Mouse (Mus musculus) midbrain, embryonic 14.5 days (tissue): ENCODE measurements at regions not wholly inside any gene's neighbourhood (a gene's known extent, or its start where the extent isn't known, plus 50 kb on each side); places are given as distances from the start of the nearest gene placed in this dataset.
"Not testable (repeated sequence)": the region's sequence is repeated elsewhere in the genome, so short reads cannot be mapped to it uniquely, and the experiment has no call there.

Experiments used
- ATAC-seq: fragments of 200-750 bp; cut with Nextera tagmentation; 2 replicates; pipeline ENCODE4 v1.8.0; 2017; ENCODE audit warnings: moderate number of reproducible peaks, moderate library complexity; ENCODE audit not compliant: low FRiP score, low TSS enrichment
- DNase-seq: peaks from one replicate; pipeline ENCODE4 v3.0.0-alpha.2; 2015
- H3K27ac ChIP-seq: fragments of 300-500 bp; sonication (generic); replicated peaks from 2 replicates; pipeline ENCODE4 v1.5.1; 2014; ENCODE audit warnings: mild to moderate bottlenecking, low read depth, low read length, moderate library complexity
- H3K27me3 ChIP-seq: fragments of 300-500 bp; sonication (generic); 2 replicates; pipeline ENCODE4 v1.6.1; 2014; ENCODE audit warnings: low read length, control low read depth, mixed read lengths; ENCODE audit not compliant: control insufficient read depth, insufficient read depth
- H3K36me3 ChIP-seq: fragments of 300-500 bp; sonication (generic); 2 replicates; pipeline ENCODE4 v1.6.1; 2014; ENCODE audit warnings: low read length, control low read depth; ENCODE audit not compliant: control insufficient read depth, insufficient read depth
- H3K4me1 ChIP-seq: fragments of 300-500 bp; sonication (generic); 2 replicates; pipeline ENCODE4 v1.6.1; 2014; ENCODE audit warnings: mild to moderate bottlenecking, antibody characterized with exemption, low read length, control low read depth; ENCODE audit not compliant: control insufficient read depth, insufficient read depth
- H3K4me2 ChIP-seq: fragments of 300-500 bp; sonication (generic); 2 replicates; pipeline ENCODE4 v1.6.1; 2014; ENCODE audit warnings: mild to moderate bottlenecking, low read length, moderate library complexity
- H3K4me3 ChIP-seq: fragments of 300-500 bp; sonication (generic); replicated peaks from 2 replicates; pipeline ENCODE4 v1.5.1; 2014; ENCODE audit warnings: low read depth, low read length
- H3K9ac ChIP-seq: fragments of 300-500 bp; sonication (generic); replicated peaks from 2 replicates; pipeline ENCODE4 v1.6.1; 2014; ENCODE audit warnings: mild to moderate bottlenecking, low read length, moderate library complexity
- H3K9me3 ChIP-seq: fragments of 300-500 bp; sonication (generic); 2 replicates; pipeline ENCODE4 v1.6.1; 2016; ENCODE audit warnings: low read length, control low read depth, mixed read lengths; ENCODE audit not compliant: control insufficient read depth
- WGBS: fragments of 180-500 bp; shearing (Covaris S2); extraction: QIAGEN DNeasy Blood & Tissue Kit; methylation state at CpG from one replicate; pipeline ENCODE4 v1.1.7; 2014; 5-methylcytosine and 5-hydroxymethylcytosine counted together

- not testable (repeated sequence) for H3K4me2 ChIP-seq, H3K27ac ChIP-seq, ATAC-seq, H3K36me3 ChIP-seq, DNase-seq, H3K4me3 ChIP-seq, H3K27me3 ChIP-seq, H3K4me1 ChIP-seq, H3K9me3 ChIP-seq, H3K9ac ChIP-seq
- WGBS = 97% methylated on average over 1 of the region's 1 CpGs
Measured at GRCm38 (mm10) chr12:119708715-119709114, 236.9 kb upstream of the Tmem196 start.

GRCm38 (mm10) chr12:119730789-119731188, 214.8 kb upstream of the Tmem196 start:
- no peaks in the 10 kb centered on the region for H3K4me1 ChIP-seq
- H3K9me3 ChIP-seq = no peaks in the 10 kb centered on the region
- DNase-seq = no peak
- no peaks in the 10 kb centered on the region for H3K36me3 ChIP-seq
- no peak overlapping the region for H3K4me2 ChIP-seq
- 6% methylated on average over 2 of the region's 2 CpGs for WGBS
- H3K9ac ChIP-seq = no peak overlapping the region
- no peak overlapping the region for H3K4me3 ChIP-seq
- no peak overlapping the region for H3K27ac ChIP-seq
- no peaks in the 10 kb centered on the region for H3K27me3 ChIP-seq
- no peak for ATAC-seq

GRCm38 (mm10) chr12:119762580-119762979, 183.0 kb upstream of the Tmem196 start:
- DNase-seq = no peak
- 41% methylated on average over 1 of the region's 1 CpGs for WGBS
- H3K27ac ChIP-seq = no peak overlapping the region
- H3K27me3 ChIP-seq = no peaks in the 10 kb centered on the region
- no peak overlapping the region for H3K4me3 ChIP-seq
- ATAC-seq = no peak
- H3K4me1 ChIP-seq = no peaks in the 10 kb centered on the region
- H3K36me3 ChIP-seq = no peaks in the 10 kb centered on the region
- H3K9me3 ChIP-seq = no peaks in the 10 kb centered on the region
- no peak overlapping the region for H3K4me2 ChIP-seq
- H3K9ac ChIP-seq = no peak overlapping the region

GRCm38 (mm10) chr12:119763292-119763976, 182.2 kb upstream of the Tmem196 start:
- Histone ChIP-seq H3K36me3 (no peaks in the 10 kb centered on the region), H3K27ac (no peak overlapping the region), H3K9ac (no peak overlapping the region), H3K27me3 (no peaks in the 10 kb centered on the region), H3K4me2 (no peak overlapping the region), H3K4me1 (no peaks in the 10 kb centered on the region), H3K4me3 (no peak overlapping the region), H3K9me3 (no peaks in the 10 kb centered on the region)
- DNase-seq = no peak
- 69% methylated on average over 2 of the region's 2 CpGs for WGBS
- no peak for ATAC-seq

- H3K36me3 ChIP-seq = no peaks in the 10 kb centered on the region
- no peak for DNase-seq
- H3K27me3 ChIP-seq = no peaks in the 10 kb centered on the region
- no peaks in the 10 kb centered on the region for H3K4me1 ChIP-seq
- no peaks in the 10 kb centered on the region for H3K9me3 ChIP-seq
- no peak overlapping the region for H3K4me3 ChIP-seq
- H3K27ac ChIP-seq = no peak overlapping the region
- no peak overlapping the region for H3K4me2 ChIP-seq
- WGBS = 16% methylated on average over 2 of the region's 2 CpGs
- ATAC-seq = no peak
- H3K9ac ChIP-seq = no peak overlapping the region
Measured at GRCm38 (mm10) chr12:119777559-119777958, 168.1 kb upstream of the Tmem196 start.

- WGBS = 73% methylated on average over 1 of the region's 1 CpGs
- H3K4me1 ChIP-seq = no peaks in the 10 kb centered on the region
- no peak overlapping the region for H3K4me2 ChIP-seq
- no peaks in the 10 kb centered on the region for H3K27me3 ChIP-seq
- H3K9me3 ChIP-seq = no peaks in the 10 kb centered on the region
- H3K9ac ChIP-seq = no peak overlapping the region
- H3K4me3 ChIP-seq = no peak overlapping the region
- no peak for DNase-seq
- H3K36me3 ChIP-seq = no peaks in the 10 kb centered on the region
- no peak overlapping the region for H3K27ac ChIP-seq
- no peak for ATAC-seq
Measured at GRCm38 (mm10) chr12:119807692-119808091, 137.9 kb upstream of the Tmem196 start.

- no peak for ATAC-seq
- Histone ChIP-seq H3K9ac (no peak overlapping the region), H3K36me3 (no peaks in the 10 kb centered on the region), H3K4me1 (no peaks in the 10 kb centered on the region), H3K9me3 (no peaks in the 10 kb centered on the region), H3K4me3 (no peak overlapping the region), H3K27me3 (no peaks in the 10 kb centered on the region), H3K4me2 (no peak overlapping the region), H3K27ac (no peak overlapping the region)
- DNase-seq = no peak
Measured at GRCm38 (mm10) chr12:119816225-119816624, 129.4 kb upstream of the Tmem196 start.

- H3K4me1 ChIP-seq = no peaks in the 10 kb centered on the region
- no peak for ATAC-seq
Measured at GRCm38 (mm10) chr12:119839119-119839518, 106.5 kb upstream of the Tmem196 start.

GRCm38 (mm10) chr12:119881744-119882143, 63.9 kb upstream of the Tmem196 start:
- no peaks in the 10 kb centered on the region for H3K36me3 ChIP-seq
- peak; percentile 8 for DNase-seq
- 32% methylated on average over 1 of the region's 1 CpGs for WGBS
- no peak overlapping the region for H3K27ac ChIP-seq
- no peak overlapping the region for H3K9ac ChIP-seq
- H3K27me3 ChIP-seq = no peaks in the 10 kb centered on the region
- no peaks in the 10 kb centered on the region for H3K9me3 ChIP-seq
- no peak overlapping the region for H3K4me3 ChIP-seq
- no peak; the same call in 1 of the 2 replicates for ATAC-seq
- no peaks in the 10 kb centered on the region for H3K4me1 ChIP-seq
- H3K4me2 ChIP-seq = no peak overlapping the region

More at GRCm38 (mm10) chr12:119839119-119839518, 106.5 kb upstream of the Tmem196 start:
- Histone ChIP-seq H3K27ac (no peak overlapping the region), H3K27me3 (no peaks in the 10 kb centered on the region), H3K4me3 (no peak overlapping the region), H3K9me3 (no peaks in the 10 kb centered on the region), H3K9ac (no peak overlapping the region), H3K4me2 (no peak overlapping the region), H3K36me3 (no peaks in the 10 kb centered on the region)
- no peak for DNase-seq
